34 mouse cellular contexts compared by ENCODE assay signal in the genomic region with DNA sequence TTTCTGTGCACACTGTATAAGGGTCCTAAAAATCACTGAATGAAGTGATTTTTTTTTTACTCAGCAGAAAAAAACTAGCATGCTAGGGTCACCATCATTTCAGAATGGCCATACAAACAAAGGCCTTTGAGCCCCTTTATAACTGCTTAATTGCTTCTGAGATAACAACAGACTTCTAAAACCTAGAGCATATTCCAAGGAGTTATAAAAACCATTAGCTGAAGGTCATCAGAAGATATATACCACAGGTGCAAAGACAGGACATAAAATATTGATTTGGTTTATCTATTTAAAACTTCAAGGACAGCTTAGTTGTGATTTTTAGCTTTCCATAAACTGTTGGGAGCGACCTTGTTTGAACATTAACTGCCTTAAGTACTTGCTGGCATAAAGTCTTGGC. TPM values are rescaled to one million over a fixed set of nuclear protein-coding genes. Genes with fewer than 3 reads are reported as not detected.
"Had no signal": no experiment of that assay in that cellular context is flagged by ENCODE, and none has a peak within 500 bp of the region (broad histone marks: within the 10 kb centered on the region; RNA-seq: fewer than 3 reads in every experiment).

No protein-coding gene starts in this region.

- ATAC-seq: forebrain, embryonic 13.5 days; forebrain, embryonic 14.5 days; forebrain, embryonic 15.5 days; forebrain, embryonic 16.5 days; forebrain, postnatal 0 days had no signal

- H3K4me1 ChIP-seq: embryonic facial prominence, embryonic 10.5 days; embryonic facial prominence, embryonic 12.5 days; embryonic facial prominence, embryonic 13.5 days; embryonic facial prominence, embryonic 15.5 days; forebrain, embryonic 10.5 days; forebrain, embryonic 12.5 days; forebrain, embryonic 13.5 days; forebrain, embryonic 15.5 days had no signal

- H3K9me3 ChIP-seq: embryonic facial prominence, embryonic 12.5 days; embryonic facial prominence, embryonic 15.5 days; forebrain, embryonic 15.5 days had no signal

- H3K36me3 ChIP-seq: embryonic facial prominence, embryonic 10.5 days; embryonic facial prominence, embryonic 12.5 days; embryonic facial prominence, embryonic 13.5 days; embryonic facial prominence, embryonic 15.5 days; forebrain, embryonic 10.5 days; forebrain, embryonic 12.5 days; forebrain, embryonic 15.5 days had no signal

- DNase-seq: cerebellum, adult 2 months; cerebellum, adult 8-10 months; cerebellum, adult 9-10 months; cerebellum, adult 9-11 months; cerebellum, postnatal 10 days; cerebellum, postnatal 14 days; cerebellum, postnatal 25 days; cerebellum, postnatal 36 days; embryo, embryonic 11 days; forebrain, postnatal 0 days; gastrocnemius, adult 2 months; gastrocnemius, postnatal 10 days; gastrocnemius, postnatal 14 days; gastrocnemius, postnatal 25 days; gastrocnemius, postnatal 36 days; heart, adult 11 months; heart, adult 18-20 months had no signal

- H3K4me3 ChIP-seq: embryonic facial prominence, embryonic 10.5 days; embryonic facial prominence, embryonic 12.5 days; embryonic facial prominence, embryonic 13.5 days; embryonic facial prominence, embryonic 15.5 days; erythroblast, embryonic 14.5 days; forebrain, embryonic 10.5 days; forebrain, embryonic 12.5 days; forebrain, embryonic 13.5 days; forebrain, embryonic 15.5 days; gastrocnemius, adult 2 months had no signal

- H3K4me2 ChIP-seq: embryonic facial prominence, embryonic 12.5 days; embryonic facial prominence, embryonic 13.5 days; embryonic facial prominence, embryonic 15.5 days; forebrain, embryonic 12.5 days; forebrain, embryonic 13.5 days; forebrain, embryonic 15.5 days had no signal

- H3K27me3 ChIP-seq: embryonic facial prominence, embryonic 12.5 days; embryonic facial prominence, embryonic 13.5 days; embryonic facial prominence, embryonic 15.5 days; forebrain, embryonic 12.5 days; forebrain, embryonic 13.5 days; forebrain, embryonic 15.5 days had no signal

- H3K27ac ChIP-seq: embryonic facial prominence, embryonic 10.5 days; embryonic facial prominence, embryonic 12.5 days; embryonic facial prominence, embryonic 13.5 days; embryonic facial prominence, embryonic 15.5 days; forebrain, embryonic 10.5 days; forebrain, embryonic 12.5 days; forebrain, embryonic 13.5 days; forebrain, embryonic 15.5 days; gastrocnemius, adult 2 months had no signal

- H3K9ac ChIP-seq: embryonic facial prominence, embryonic 12.5 days; embryonic facial prominence, embryonic 13.5 days; embryonic facial prominence, embryonic 15.5 days; forebrain, embryonic 12.5 days; forebrain, embryonic 13.5 days; forebrain, embryonic 15.5 days; forebrain, postnatal 0 days had no signal

RNA-seq across cellular contexts. Expression of gene Naip1, which starts 38.2 kb away (rescaled TPM):
- total RNA-seq: common myeloid progenitor, adult 5-6 weeks; gastrocnemius, adult 18-20 months; gastrocnemius, adult 2 months; gastrocnemius, adult 8-10 months; gastrocnemius, postnatal 10 days; gastrocnemius, postnatal 14 days; gastrocnemius, postnatal 25 days; gastrocnemius, postnatal 36 days; granulocyte monocyte progenitor cell, adult 5-6 weeks had no signal
- polyA plus RNA-seq: embryonic facial prominence, embryonic 10.5 days; embryonic facial prominence, embryonic 11.5 days; embryonic facial prominence, embryonic 12.5 days; embryonic facial prominence, embryonic 13.5 days; embryonic facial prominence, embryonic 15.5 days; erythroblast, embryonic 14.5 days; forebrain, embryonic 10.5 days; forebrain, embryonic 11.5 days; forebrain, embryonic 12.5 days; forebrain, embryonic 13.5 days; forebrain, embryonic 14.5 days; forebrain, embryonic 15.5 days; forebrain, embryonic 16.5 days had no signal
